ENCODE assay signal across 8 mouse cellular contexts in the genomic region with DNA sequence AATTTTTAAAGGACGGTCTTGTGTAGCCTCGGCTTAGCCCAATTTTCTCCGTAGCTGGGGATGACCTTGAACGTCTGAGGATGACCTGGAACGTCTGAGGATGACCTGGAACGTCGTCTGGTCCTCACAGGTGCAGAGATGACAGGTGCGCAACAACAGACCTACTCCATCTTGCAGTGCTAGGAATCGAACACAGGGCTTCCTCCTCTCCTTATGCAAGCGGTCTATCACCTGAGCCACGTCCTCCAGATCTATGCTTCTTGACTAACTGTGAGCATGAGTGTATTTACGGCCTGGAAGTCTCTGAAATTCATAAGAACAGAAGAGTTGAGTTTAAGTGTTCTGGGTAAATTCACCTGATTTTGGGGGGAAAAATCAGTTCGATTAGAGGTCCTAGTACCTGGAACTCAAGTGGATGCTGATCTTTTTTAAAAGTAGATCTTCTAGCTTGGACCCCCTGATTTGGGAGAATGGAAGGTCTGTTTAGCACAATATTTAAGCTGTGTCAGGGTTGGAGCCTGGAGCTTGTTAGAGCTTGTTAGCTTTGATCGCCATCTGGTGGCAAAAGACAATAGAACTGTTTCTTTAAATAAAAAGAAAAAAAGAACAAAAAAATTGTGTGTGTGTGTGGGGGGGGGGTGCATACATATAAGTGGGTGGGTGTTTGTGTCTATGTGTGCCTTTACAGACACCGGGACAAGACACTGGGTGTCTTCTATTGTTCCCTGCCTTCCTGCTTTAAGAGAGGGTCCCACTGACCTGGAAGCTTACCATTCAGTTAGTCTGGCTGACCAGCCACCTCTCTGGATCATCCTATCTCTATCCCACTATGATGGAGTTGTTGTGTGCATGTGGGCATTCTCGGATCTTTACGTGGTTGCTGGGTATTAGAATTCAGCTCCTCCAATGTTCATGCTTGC. TPM values are rescaled to one million over a fixed set of nuclear protein-coding genes. Genes with fewer than 3 reads are reported as not detected.
A peak's percentile ranks its signal among the peaks of the same experiment; 100 is the strongest.
DNase-seq lines count a peak whose midpoint lies in the region; ATAC-seq and TF ChIP-seq lines count a peak whose summit lies in the region.

No protein-coding gene starts in this region.

- peak; percentile 33 for DNase-seq in heart, postnatal 0 days (ENCODE audit: low spot score)
- no peak for DNase-seq in heart, postnatal 36 days
- DNase-seq in neural tube, embryonic 11.5 days (ENCODE audit: low spot score), result peak; percentile 19
- DNase-seq in neural tube, embryonic 10.5 days (ENCODE audit: extremely low spot score, low spot score), result no peak
- DNase-seq in right cerebral cortex, postnatal 10 days (ENCODE audit: low spot score in 2 of 2), result peak; percentile 35 to 39
- no peak for DNase-seq in gastrocnemius, postnatal 14 days

- H3K27me3 ChIP-seq in heart, postnatal 0 days (ENCODE audit: control insufficient read depth, insufficient read depth, low read length), result no peaks in the 10 kb centered on the region
- H3K27me3 ChIP-seq in neural tube, embryonic 11.5 days (ENCODE audit: control insufficient read depth, insufficient read depth, low read length), result no peaks in the 10 kb centered on the region
- no peaks in the 10 kb centered on the region for H3K27me3 ChIP-seq in hindbrain, embryonic 15.5 days

- H3K9ac ChIP-seq in heart, postnatal 0 days (replicated peaks; ENCODE audit: low read depth, low read length), result no peak overlapping the region
- no peak overlapping the region for H3K9ac ChIP-seq in neural tube, embryonic 11.5 days (ENCODE audit: low read length)
- no peak overlapping the region for H3K9ac ChIP-seq in hindbrain, embryonic 15.5 days

- intact Hi-C loops in heart, postnatal 36 days (cut with DNase I), result loop anchor here (1.0 to 10.0 kb wide), 4 partner anchors 181 to 534 kb away; no protein-coding TSS in a partner anchor
- intact Hi-C loops in gastrocnemius, postnatal 14 days (cut with DNase I; ENCODE audit: low total_unique reads), result no loop called here

- no peak overlapping the region for H3K4me3 ChIP-seq in heart, postnatal 0 days (ENCODE audit: low read depth, low read length)
- H3K4me3 ChIP-seq in neural tube, embryonic 11.5 days (ENCODE audit: low read depth, low read length), result no peak overlapping the region
- no peak overlapping the region for H3K4me3 ChIP-seq in hindbrain, embryonic 15.5 days

- no peak for TF ChIP-seq EP300 in heart, postnatal 0 days (IDR thresholded peaks at IDR 0.05; ENCODE audit: low read depth)

- no peak for ATAC-seq in heart, postnatal 0 days (ENCODE audit: insufficient read depth, low read depth)
- ATAC-seq in neural tube, embryonic 11.5 days (ENCODE audit: insufficient read depth, low FRiP score, low TSS enrichment), result no peak
- ATAC-seq in hindbrain, embryonic 15.5 days (ENCODE audit: low FRiP score, low read depth), result peak; percentile 59; the same call in 1 of the 2 replicates
- ATAC-seq in erythroid progenitor cell, adult 5-6 weeks (replicated peaks; ENCODE audit: low FRiP score, poor library complexity, severe bottlenecking), result no peak

- no peak overlapping the region for H3K27ac ChIP-seq in heart, postnatal 0 days (ENCODE audit: low read depth)
- no peak overlapping the region for H3K27ac ChIP-seq in neural tube, embryonic 11.5 days (ENCODE audit: low read depth, low read length)
- H3K27ac ChIP-seq in hindbrain, embryonic 15.5 days (replicated peaks), result no peak overlapping the region

- H3K36me3 ChIP-seq in heart, postnatal 0 days (replicated peaks; ENCODE audit: control insufficient read depth, insufficient read depth, low read length), result no peaks in the 10 kb centered on the region
- no peaks in the 10 kb centered on the region for H3K36me3 ChIP-seq in neural tube, embryonic 11.5 days (ENCODE audit: control insufficient read depth, insufficient read depth, low read length)
- H3K36me3 ChIP-seq in hindbrain, embryonic 15.5 days, result no peaks in the 10 kb centered on the region

- peak; percentile 62 for TF ChIP-seq CTCF in heart, postnatal 0 days (IDR thresholded peaks at IDR 0.05; ENCODE audit: low read depth)

- WGBS in heart, postnatal 0 days, result 64% methylated on average over 17 of the region's 17 CpGs
- WGBS in neural tube, embryonic 11.5 days, result 69% methylated on average over 17 of the region's 17 CpGs
- 71% methylated on average over 17 of the region's 17 CpGs for WGBS in hindbrain, embryonic 15.5 days

- no peaks in the 10 kb centered on the region for H3K9me3 ChIP-seq in heart, postnatal 0 days (replicated peaks; ENCODE audit: control insufficient read depth, low read length)
- no peaks in the 10 kb centered on the region for H3K9me3 ChIP-seq in neural tube, embryonic 11.5 days (ENCODE audit: control insufficient read depth, low read length)
- H3K9me3 ChIP-seq in hindbrain, embryonic 15.5 days, result no peaks in the 10 kb centered on the region

- H3K4me1 ChIP-seq in heart, postnatal 0 days (ENCODE audit: control insufficient read depth, insufficient read depth), result no peaks in the 10 kb centered on the region
- H3K4me1 ChIP-seq in neural tube, embryonic 11.5 days (ENCODE audit: control insufficient read depth, insufficient read depth, low read length), result no peaks in the 10 kb centered on the region
- no peaks in the 10 kb centered on the region for H3K4me1 ChIP-seq in hindbrain, embryonic 15.5 days (replicated peaks)

- no peak overlapping the region for H3K4me2 ChIP-seq in heart, postnatal 0 days (ENCODE audit: low read depth, low read length)
- H3K4me2 ChIP-seq in neural tube, embryonic 11.5 days (ENCODE audit: low read depth), result no peak overlapping the region
- no peak overlapping the region for H3K4me2 ChIP-seq in hindbrain, embryonic 15.5 days

RNA-seq across cellular contexts. Expression of a gene that starts 45.5 kb away (rescaled TPM):
- total RNA-seq in heart, postnatal 0 days (2014; rRNA removed; ENCODE audit: low replicate concordance), result 2.7 and 2.8 TPM in 2 replicates
- polyA plus RNA-seq in heart, postnatal 0 days (2015; fragmentation: Nextera tagmentation; extraction: Ambion mirVana), result 9.1 and 10.2 TPM in 2 replicates
- 1 to 10 TPM; 8.5 to 9.2 TPM for total RNA-seq in heart, postnatal 36 days (2021)
- 14.6 and 15.5 TPM in 2 replicates for polyA plus RNA-seq in neural tube, embryonic 11.5 days (2014; fragmentation: Nextera tagmentation; extraction: Ambion mirVana)
- 11.9 and 12.7 TPM in 2 replicates for polyA plus RNA-seq in hindbrain, embryonic 15.5 days (2015; fragmentation: Nextera tagmentation; extraction: Ambion mirVana)
- 10 to 100 TPM; 14.9 to 17.6 TPM for total RNA-seq in gastrocnemius, postnatal 14 days (2021)
- total RNA-seq in erythroid progenitor cell, adult 5-6 weeks (2015; ENCODE audit: low replicate concordance), result not detected in 2 replicates
- total RNA-seq in erythroid progenitor cell, adult 5-6 weeks (2017; ENCODE audit: low replicate concordance), result not detected in 2 replicates

Comparison
In these comparisons a context has a peak if more than half of its experiments do, and no peak if none do; other contexts are left out.
1. DNase-seq: peak in heart, postnatal 0 days (single experiment), neural tube, embryonic 11.5 days (single experiment) and right cerebral cortex, postnatal 10 days (2 of 2); none in heart, postnatal 36 days (0 of 2), neural tube, embryonic 10.5 days (single experiment) and gastrocnemius, postnatal 14 days (single experiment).